Mouse (Mus musculus): Measurements from ENCODE around the gene Rnd2. TPM values are rescaled to one million over a fixed set of nuclear protein-coding genes. Genes with fewer than 3 reads are reported as not detected.
"Not testable (repeated sequence)": the region's sequence is repeated elsewhere in the genome, so short reads cannot be mapped to it uniquely, and the experiment has no call there.

Gene Rnd2
- polyA plus RNA-seq, 1 experiment from 2014 or later = 7.4 TPM

DNA sequence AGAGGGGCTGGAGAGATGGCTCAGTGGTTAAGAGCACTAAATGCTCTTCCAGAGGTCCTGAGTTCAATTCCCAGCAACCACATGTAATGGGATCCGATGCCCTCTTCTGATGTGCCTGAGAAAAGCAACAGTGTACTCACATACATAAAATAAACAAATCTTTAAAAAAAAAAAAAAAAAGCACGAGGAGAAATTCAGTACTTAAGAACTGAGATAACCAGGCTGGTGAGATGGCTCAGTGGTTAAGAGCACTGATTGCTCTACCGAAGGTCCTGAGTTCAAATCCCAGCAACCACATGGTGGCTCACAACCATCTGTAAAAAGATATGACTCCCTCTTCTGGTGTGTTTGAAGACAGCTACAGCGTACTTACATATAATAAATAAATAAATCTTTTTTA lies 15.2 kb upstream of the Rnd2 start:
- 84% methylated on average over 4 of the region's 4 CpGs for WGBS

DNA sequence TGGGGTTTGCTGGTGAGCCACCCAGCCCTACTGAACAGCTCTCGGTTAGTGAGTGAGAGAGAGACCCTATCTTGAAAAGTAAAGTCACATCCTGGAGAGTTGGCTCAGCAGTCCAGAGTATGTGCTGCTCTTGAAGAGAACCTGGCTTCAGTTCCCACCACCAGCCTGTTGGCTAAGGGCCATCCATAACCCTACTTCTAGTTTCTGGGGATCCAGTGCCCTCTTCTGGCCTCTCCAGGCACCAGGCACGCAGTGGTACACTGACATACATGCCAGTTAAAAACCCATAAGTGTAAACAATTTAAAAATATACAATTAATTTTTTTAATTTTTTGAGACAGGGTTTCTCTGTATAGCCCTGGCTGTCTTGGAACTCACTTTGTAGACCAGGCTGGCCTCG lies 14.4 kb upstream of the Rnd2 start:
- no peak overlapping the region for H3K4me3 ChIP-seq (ENCODE audit: low read depth, low read length)
- WGBS = 72% methylated on average over 2 of the region's 3 CpGs
- no peaks in the 10 kb centered on the region for H3K9me3 ChIP-seq (ENCODE audit: control insufficient read depth, low read length)
- H3K9ac ChIP-seq (ENCODE audit: low read depth, low read length) = no peak overlapping the region
- DNase-seq (ENCODE audit: low spot score) (no peak), ATAC-seq (ENCODE audit: low read depth) (no peak)
- H3K36me3 ChIP-seq (ENCODE audit: control insufficient read depth, insufficient read depth, low read length) = peaks cover 7% of the 10 kb centered on the region
- no peak overlapping the region for H3K27ac ChIP-seq (replicated peaks; ENCODE audit: low read depth, low read length)
- H3K4me2 ChIP-seq (ENCODE audit: low read depth, low read length) = no peak overlapping the region
- H3K27me3 ChIP-seq (replicated peaks; ENCODE audit: control insufficient read depth, insufficient read depth, low read length) = no peaks in the 10 kb centered on the region
- H3K4me1 ChIP-seq (ENCODE audit: control insufficient read depth, insufficient read depth, low read length) = 0 out of 2 replicates have a peak, but pooled peaks cover 6% of the 10 kb centered on the region

More for the DNA sequence above, 15.2 kb upstream of the Rnd2 start:
- H3K4me2 ChIP-seq (ENCODE audit: low read depth, low read length); H3K4me1 ChIP-seq (ENCODE audit: control insufficient read depth, insufficient read depth, low read length); H3K9me3 ChIP-seq (ENCODE audit: control insufficient read depth, low read length); H3K9ac ChIP-seq (ENCODE audit: low read depth, low read length); ATAC-seq (ENCODE audit: low read depth); H3K4me3 ChIP-seq (ENCODE audit: low read depth, low read length); DNase-seq (ENCODE audit: low spot score); H3K27ac ChIP-seq (replicated peaks; ENCODE audit: low read depth, low read length); H3K27me3 ChIP-seq (replicated peaks; ENCODE audit: control insufficient read depth, insufficient read depth, low read length): not testable (repeated sequence)
- peaks cover 15% of the 10 kb centered on the region for H3K36me3 ChIP-seq (ENCODE audit: control insufficient read depth, insufficient read depth, low read length)

GRCm38 (mm10) chr11:101451536-101451935 lies 13.3 kb upstream of the Rnd2 start:
- H3K27ac ChIP-seq (replicated peaks; ENCODE audit: low read depth, low read length) = no peak overlapping the region
- no peak for DNase-seq (ENCODE audit: low spot score)
- no peaks in the 10 kb centered on the region for H3K9me3 ChIP-seq (ENCODE audit: control insufficient read depth, low read length)
- H3K27me3 ChIP-seq (replicated peaks; ENCODE audit: control insufficient read depth, insufficient read depth, low read length) = no peaks in the 10 kb centered on the region
- no peaks in the 10 kb centered on the region for H3K36me3 ChIP-seq (ENCODE audit: control insufficient read depth, insufficient read depth, low read length)
- ATAC-seq (ENCODE audit: low read depth) = no peak
- no peak overlapping the region for H3K9ac ChIP-seq (ENCODE audit: low read depth, low read length)
- no peak overlapping the region for H3K4me2 ChIP-seq (ENCODE audit: low read depth, low read length)
- 85% methylated on average over 10 of the region's 10 CpGs for WGBS
- 0 out of 2 replicates have a peak, but pooled peaks cover 6% of the 10 kb centered on the region for H3K4me1 ChIP-seq (ENCODE audit: control insufficient read depth, insufficient read depth, low read length)
- no peak overlapping the region for H3K4me3 ChIP-seq (ENCODE audit: low read depth, low read length)

DNA sequence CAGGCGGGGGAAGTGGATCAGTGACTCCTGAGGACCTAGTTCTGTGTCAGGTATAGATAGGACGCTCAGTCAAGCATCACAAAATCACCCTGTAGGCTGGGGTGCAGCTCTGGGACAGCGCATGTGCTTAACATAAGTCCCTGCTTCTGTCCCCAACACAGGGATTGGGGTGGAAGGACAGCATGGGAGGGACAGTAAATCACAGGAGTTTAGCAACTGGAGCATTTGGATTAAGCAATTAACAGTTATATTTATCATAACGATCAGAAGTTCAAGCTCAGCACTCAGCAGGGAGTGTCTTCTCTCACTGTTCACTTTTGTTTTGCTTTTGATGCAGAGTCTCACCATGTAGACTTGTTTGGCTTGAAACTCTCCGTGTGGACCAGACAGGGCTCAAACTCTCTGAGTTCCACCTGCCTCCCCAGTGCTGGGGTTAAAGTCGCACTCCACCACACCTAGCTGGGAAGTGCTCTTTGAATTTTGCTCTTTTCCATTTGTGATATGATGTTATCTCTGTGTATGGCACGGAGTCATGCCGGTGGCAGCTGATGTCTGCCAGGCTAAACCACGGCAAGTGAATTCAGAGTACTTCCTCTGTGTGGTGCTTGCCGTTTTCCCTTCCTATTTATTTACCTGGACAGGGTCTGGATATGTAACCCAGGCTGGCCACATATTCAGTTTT lies 12.6 kb upstream of the Rnd2 start:
- WGBS = 72% methylated on average over 10 of the region's 10 CpGs
- H3K9me3 ChIP-seq (ENCODE audit: control insufficient read depth, low read length) = no peaks in the 10 kb centered on the region
- H3K4me2 ChIP-seq (ENCODE audit: low read depth, low read length) = no peak overlapping the region
- DNase-seq (ENCODE audit: low spot score) (no peak), ATAC-seq (ENCODE audit: low read depth) (no peak)
- no peaks in the 10 kb centered on the region for H3K36me3 ChIP-seq (ENCODE audit: control insufficient read depth, insufficient read depth, low read length)
- 0 out of 2 replicates have a peak, but pooled peaks cover 6% of the 10 kb centered on the region for H3K4me1 ChIP-seq (ENCODE audit: control insufficient read depth, insufficient read depth, low read length)
- H3K27me3 ChIP-seq (replicated peaks; ENCODE audit: control insufficient read depth, insufficient read depth, low read length) = no peaks in the 10 kb centered on the region
- H3K9ac ChIP-seq (ENCODE audit: low read depth, low read length) = no peak overlapping the region
- H3K27ac ChIP-seq (replicated peaks; ENCODE audit: low read depth, low read length) = no peak overlapping the region
- H3K4me3 ChIP-seq (ENCODE audit: low read depth, low read length) = no peak overlapping the region

GRCm38 (mm10) chr11:101454702-101455101 lies 10.1 kb upstream of the Rnd2 start:
- ATAC-seq (ENCODE audit: low read depth) (peak; percentile 56; the same call in 1 of the 2 replicates), DNase-seq (ENCODE audit: low spot score) (peak; percentile 72)
- H3K27me3 ChIP-seq (replicated peaks; ENCODE audit: control insufficient read depth, insufficient read depth, low read length) = no peaks in the 10 kb centered on the region
- no peak overlapping the region for H3K4me2 ChIP-seq (ENCODE audit: low read depth, low read length)
- H3K36me3 ChIP-seq (ENCODE audit: control insufficient read depth, insufficient read depth, low read length) = peaks cover 22% of the 10 kb centered on the region; the same call in 1 of the 2 replicates
- H3K9me3 ChIP-seq (ENCODE audit: control insufficient read depth, low read length) = no peaks in the 10 kb centered on the region
- no peak overlapping the region for H3K4me3 ChIP-seq (ENCODE audit: low read depth, low read length)
- H3K27ac ChIP-seq (replicated peaks; ENCODE audit: low read depth, low read length) = 0 out of 2 replicates have a peak overlapping the region, but pooled peaks have one; percentile 15
- H3K9ac ChIP-seq (ENCODE audit: low read depth, low read length) = no peak overlapping the region
- 0 out of 2 replicates have a peak, but pooled peaks cover 6% of the 10 kb centered on the region for H3K4me1 ChIP-seq (ENCODE audit: control insufficient read depth, insufficient read depth, low read length)
- WGBS = 30% methylated on average over 6 of the region's 6 CpGs

- H3K4me1 ChIP-seq (ENCODE audit: control insufficient read depth, insufficient read depth, low read length) = 0 out of 2 replicates have a peak, but pooled peaks cover 6% of the 10 kb centered on the region
- no peaks in the 10 kb centered on the region for H3K9me3 ChIP-seq (ENCODE audit: control insufficient read depth, low read length)
- H3K27ac ChIP-seq (replicated peaks; ENCODE audit: low read depth, low read length) = no peak overlapping the region
- H3K9ac ChIP-seq (ENCODE audit: low read depth, low read length) = no peak overlapping the region
- DNase-seq (ENCODE audit: low spot score) (no peak), ATAC-seq (ENCODE audit: low read depth) (no peak)
- no peak overlapping the region for H3K4me3 ChIP-seq (ENCODE audit: low read depth, low read length)
- WGBS = 84% methylated on average over 7 of the region's 7 CpGs
- H3K27me3 ChIP-seq (replicated peaks; ENCODE audit: control insufficient read depth, insufficient read depth, low read length) = no peaks in the 10 kb centered on the region
- H3K4me2 ChIP-seq (ENCODE audit: low read depth, low read length) = no peak overlapping the region
- peaks cover 30% of the 10 kb centered on the region; the same call in 1 of the 2 replicates for H3K36me3 ChIP-seq (ENCODE audit: control insufficient read depth, insufficient read depth, low read length)
Observed at GRCm38 (mm10) chr11:101455627-101456026, 9.2 kb upstream of the Rnd2 start.

- H3K9ac ChIP-seq (ENCODE audit: low read depth, low read length) = no peak overlapping the region
- H3K36me3 ChIP-seq (ENCODE audit: control insufficient read depth, insufficient read depth, low read length) = peaks cover 47% of the 10 kb centered on the region
Observed at GRCm38 (mm10) chr11:101457631-101458030, 7.2 kb upstream of the Rnd2 start.

GRCm38 (mm10) chr11:101458217-101458616 lies 6.6 kb upstream of the Rnd2 start:
- Histone ChIP-seq H3K9me3 (ENCODE audit: control insufficient read depth, low read length) (no peaks in the 10 kb centered on the region), H3K27ac (replicated peaks; ENCODE audit: low read depth, low read length) (no peak overlapping the region), H3K4me2 (ENCODE audit: low read depth, low read length) (no peak overlapping the region), H3K4me3 (ENCODE audit: low read depth, low read length) (no peak overlapping the region), H3K36me3 (ENCODE audit: control insufficient read depth, insufficient read depth, low read length) (peaks cover 51% of the 10 kb centered on the region), H3K9ac (ENCODE audit: low read depth, low read length) (no peak overlapping the region), H3K4me1 (ENCODE audit: control insufficient read depth, insufficient read depth, low read length) (peaks cover 7% of the 10 kb centered on the region; the same call in 1 of the 2 replicates), H3K27me3 (replicated peaks; ENCODE audit: control insufficient read depth, insufficient read depth, low read length) (no peaks in the 10 kb centered on the region)
- DNase-seq (ENCODE audit: low spot score) (no peak), ATAC-seq (ENCODE audit: low read depth) (no peak)
- WGBS = 82% methylated on average over 12 of the region's 12 CpGs

More at GRCm38 (mm10) chr11:101457631-101458030, 7.2 kb upstream of the Rnd2 start:
- WGBS = 88% methylated on average over 9 of the region's 9 CpGs
- no peaks in the 10 kb centered on the region for H3K9me3 ChIP-seq (ENCODE audit: control insufficient read depth, low read length)
- ATAC-seq (ENCODE audit: low read depth) = no peak
- 0 out of 2 replicates have a peak, but pooled peaks cover 6% of the 10 kb centered on the region for H3K4me1 ChIP-seq (ENCODE audit: control insufficient read depth, insufficient read depth, low read length)
- no peaks in the 10 kb centered on the region for H3K27me3 ChIP-seq (replicated peaks; ENCODE audit: control insufficient read depth, insufficient read depth, low read length)
- no peak overlapping the region for H3K4me3 ChIP-seq (ENCODE audit: low read depth, low read length)
- no peak for DNase-seq (ENCODE audit: low spot score)
- no peak overlapping the region for H3K4me2 ChIP-seq (ENCODE audit: low read depth, low read length)
- no peak overlapping the region for H3K27ac ChIP-seq (replicated peaks; ENCODE audit: low read depth, low read length)

GRCm38 (mm10) chr11:101459716-101460115 lies 5.1 kb upstream of the Rnd2 start:
- peaks cover 51% of the 10 kb centered on the region for H3K36me3 ChIP-seq (ENCODE audit: control insufficient read depth, insufficient read depth, low read length)
- H3K9me3 ChIP-seq (ENCODE audit: control insufficient read depth, low read length) = no peaks in the 10 kb centered on the region
- WGBS = 39% methylated on average over 6 of the region's 6 CpGs

More at GRCm38 (mm10) chr11:101459716-101460115, 5.1 kb upstream of the Rnd2 start:
- ATAC-seq (ENCODE audit: low read depth) (no peak), DNase-seq (ENCODE audit: low spot score) (no peak)
- no peak overlapping the region for H3K27ac ChIP-seq (replicated peaks; ENCODE audit: low read depth, low read length)
- H3K27me3 ChIP-seq (replicated peaks; ENCODE audit: control insufficient read depth, insufficient read depth, low read length) = no peaks in the 10 kb centered on the region
- H3K4me3 ChIP-seq (ENCODE audit: low read depth, low read length) = no peak overlapping the region
- H3K9ac ChIP-seq (ENCODE audit: low read depth, low read length) = peak overlapping the region; percentile 3; the same call in 1 of the 2 replicates
- no peak overlapping the region for H3K4me2 ChIP-seq (ENCODE audit: low read depth, low read length)
- H3K4me1 ChIP-seq (ENCODE audit: control insufficient read depth, insufficient read depth, low read length) = peaks cover 14% of the 10 kb centered on the region
